ENCODE assay signal across 9 mouse cellular contexts in the genomic region with DNA sequence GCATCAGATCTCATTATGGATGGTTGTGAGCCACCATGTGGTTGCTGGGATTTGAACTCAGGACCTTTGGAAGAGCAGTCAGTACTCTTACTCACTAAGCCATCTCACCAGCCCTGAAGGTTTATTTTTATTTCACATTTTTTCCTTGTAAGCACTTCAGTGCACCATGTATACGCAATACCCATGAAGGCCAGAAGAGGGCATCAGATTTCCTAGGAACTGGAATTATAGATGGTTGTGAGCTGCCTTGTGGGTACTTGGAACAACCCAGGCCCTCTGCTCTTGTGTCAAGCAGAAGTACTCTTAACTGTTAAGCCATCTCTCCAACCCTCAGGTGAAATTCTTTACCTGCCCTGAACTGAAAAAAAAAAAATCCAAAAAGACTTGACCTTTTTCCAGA. TPM values are rescaled to one million over a fixed set of nuclear protein-coding genes. Genes with fewer than 3 reads are reported as not detected.
DNase-seq lines count a peak whose midpoint lies in the region; ATAC-seq and TF ChIP-seq lines count a peak whose summit lies in the region.
"Had no signal": no experiment of that assay in that cellular context is flagged by ENCODE, and none has a peak within 500 bp of the region (broad histone marks: within the 10 kb centered on the region; RNA-seq: fewer than 3 reads in every experiment).

No protein-coding gene starts in this region.

- DNase-seq in ES-CJ7 (ENCODE audit: low read depth, low spot score): peak; percentile 77
- peak; percentile 51 for DNase-seq in c-Kit-positive CD71-positive TER-119-positive erythroid progenitor cells, embryonic 14.5 days (ENCODE audit: low spot score)
- peak; percentile 46 for DNase-seq in lung, postnatal 10 days
- DNase-seq in gastrocnemius, postnatal 14 days: no peak
- DNase-seq in adrenal gland, postnatal 10 days: no peak
- DNase-seq in layer of hippocampus, postnatal 36 days: no peak

- intact Hi-C loops in gastrocnemius, postnatal 14 days (cut with DNase I; ENCODE audit: low total_unique reads): no loop called here

- H3K4me2 ChIP-seq in intestine, postnatal 0 days (replicated peaks; ENCODE audit: low read depth): no peak overlapping the region
- H3K4me2 ChIP-seq in intestine, embryonic 16.5 days (ENCODE audit: low read depth, low read length): no peak overlapping the region
- H3K4me2 ChIP-seq: embryonic facial prominence, embryonic 13.5 days had no signal

- H3K9me3 ChIP-seq in intestine, postnatal 0 days (ENCODE audit: control insufficient read depth): no peaks in the 10 kb centered on the region
- no peaks in the 10 kb centered on the region for H3K9me3 ChIP-seq in intestine, embryonic 16.5 days (ENCODE audit: control insufficient read depth, low read length)
- H3K9me3 ChIP-seq: embryonic facial prominence, embryonic 13.5 days had no signal

- no peak overlapping the region for H3K4me3 ChIP-seq in intestine, postnatal 0 days (ENCODE audit: low read depth, low read length)
- H3K4me3 ChIP-seq in intestine, embryonic 16.5 days (ENCODE audit: low read length): no peak overlapping the region
- H3K4me3 ChIP-seq: embryonic facial prominence, embryonic 13.5 days had no signal

- no peak for ATAC-seq in intestine, postnatal 0 days
- no peak for ATAC-seq in intestine, embryonic 16.5 days

- peak; percentile 69 for TF ChIP-seq CTCF in intestine, postnatal 0 days (IDR thresholded peaks at IDR 0.05; ENCODE audit: low read depth)

- no peak overlapping the region for H3K27ac ChIP-seq in intestine, postnatal 0 days (ENCODE audit: low read depth, low read length)
- no peak overlapping the region for H3K27ac ChIP-seq in intestine, embryonic 16.5 days (ENCODE audit: low read length)

- no peaks in the 10 kb centered on the region for H3K27me3 ChIP-seq in intestine, postnatal 0 days (replicated peaks; ENCODE audit: control insufficient read depth, insufficient read depth, low read length)
- no peaks in the 10 kb centered on the region; the same call in 1 of the 2 replicates for H3K27me3 ChIP-seq in intestine, embryonic 16.5 days (replicated peaks; ENCODE audit: control insufficient read depth, insufficient read depth, low read length)
- H3K27me3 ChIP-seq: embryonic facial prominence, embryonic 13.5 days had no signal

- WGBS in intestine, postnatal 0 days: 70% methylated on average over 1 of the region's 1 CpGs
- WGBS in intestine, embryonic 16.5 days: 41% methylated on average over 1 of the region's 1 CpGs

- no peak overlapping the region for H3K9ac ChIP-seq in intestine, postnatal 0 days (ENCODE audit: low read depth, low read length)
- no peak overlapping the region for H3K9ac ChIP-seq in intestine, embryonic 16.5 days (ENCODE audit: low read depth, low read length)
- H3K9ac ChIP-seq: embryonic facial prominence, embryonic 13.5 days had no signal

- H3K36me3 ChIP-seq in intestine, postnatal 0 days (ENCODE audit: control insufficient read depth, insufficient read depth): no peaks in the 10 kb centered on the region
- H3K36me3 ChIP-seq in intestine, embryonic 16.5 days (ENCODE audit: control insufficient read depth, insufficient read depth, low read length): no peaks in the 10 kb centered on the region
- H3K36me3 ChIP-seq: embryonic facial prominence, embryonic 13.5 days had no signal

- H3K4me1 ChIP-seq in intestine, postnatal 0 days (replicated peaks; ENCODE audit: control insufficient read depth, insufficient read depth, low read length): no peaks in the 10 kb centered on the region
- H3K4me1 ChIP-seq in intestine, embryonic 16.5 days (ENCODE audit: control insufficient read depth, insufficient read depth, low read length): no peaks in the 10 kb centered on the region

RNA-seq across cellular contexts. Expression of a gene that starts 41.8 kb away (rescaled TPM):
- polyA plus RNA-seq in intestine, postnatal 0 days (2015; fragmentation: Nextera tagmentation; extraction: Ambion mirVana): 82.6 and 98.4 TPM in 2 replicates
- 105 and 109 TPM in 2 replicates for polyA plus RNA-seq in intestine, embryonic 16.5 days (2015; fragmentation: Nextera tagmentation; extraction: Ambion mirVana)
- 10 to 100 TPM; 37.9 to 38.3 TPM for total RNA-seq in gastrocnemius, postnatal 14 days (2021)
- 10 to 100 TPM; 72.2 to 81.8 TPM for total RNA-seq in adrenal gland, postnatal 10 days (2021)
- 10 to 100 TPM; 31.1 to 37.6 TPM for total RNA-seq in layer of hippocampus, postnatal 36 days (2021)

RNA-seq across cellular contexts. Expression of a gene that starts 53.1 kb away (rescaled TPM):
- 17.2 and 18.2 TPM in 2 replicates for polyA plus RNA-seq in intestine, postnatal 0 days (2015; fragmentation: Nextera tagmentation; extraction: Ambion mirVana)
- 20.3 and 22.3 TPM in 2 replicates for polyA plus RNA-seq in intestine, embryonic 16.5 days (2015; fragmentation: Nextera tagmentation; extraction: Ambion mirVana)
- 100 to 1,000 TPM; 154 to 161 TPM for total RNA-seq in gastrocnemius, postnatal 14 days (2021)
- total RNA-seq in adrenal gland, postnatal 10 days (2021): 10 to 100 TPM; 54.3 to 71.9 TPM
- 100 to 1,000 TPM; 104 to 110 TPM for total RNA-seq in layer of hippocampus, postnatal 36 days (2021)

RNA-seq across cellular contexts. Expression of a gene that starts 54.0 kb away (rescaled TPM):
- polyA plus RNA-seq in intestine, postnatal 0 days (2015; fragmentation: Nextera tagmentation; extraction: Ambion mirVana): 1.6 and 1.9 TPM in 2 replicates
- polyA plus RNA-seq in intestine, embryonic 16.5 days (2015; fragmentation: Nextera tagmentation; extraction: Ambion mirVana): 5.4 TPM in 2 replicates
- under 1 TPM; 0.11 to 0.29 TPM for total RNA-seq in gastrocnemius, postnatal 14 days (2021)
- 1 to 10 TPM; 1.7 to 2.7 TPM for total RNA-seq in adrenal gland, postnatal 10 days (2021)
- 100 to 1,000 TPM; 216 to 234 TPM for total RNA-seq in layer of hippocampus, postnatal 36 days (2021)

RNA-seq across cellular contexts. Expression of a gene that starts 56.0 kb away (rescaled TPM):
- 0.78 and 0.84 TPM in 2 replicates for polyA plus RNA-seq in intestine, postnatal 0 days (2015; fragmentation: Nextera tagmentation; extraction: Ambion mirVana)
- 1.8 and 2.0 TPM in 2 replicates for polyA plus RNA-seq in intestine, embryonic 16.5 days (2015; fragmentation: Nextera tagmentation; extraction: Ambion mirVana)
- not detected for total RNA-seq in gastrocnemius, postnatal 14 days (2021)
- total RNA-seq in adrenal gland, postnatal 10 days (2021): 10 to 100 TPM; 12.8 to 28.1 TPM
- not detected for total RNA-seq in layer of hippocampus, postnatal 36 days (2021)

Comparison
In these comparisons a context has a peak if more than half of its experiments do, and no peak if none do; other contexts are left out.
1. DNase-seq: peak in ES-CJ7 (single experiment), c-Kit-positive CD71-positive TER-119-positive erythroid progenitor cells, embryonic 14.5 days (single experiment) and lung, postnatal 10 days (single experiment); none in gastrocnemius, postnatal 14 days (single experiment), adrenal gland, postnatal 10 days (single experiment) and layer of hippocampus, postnatal 36 days (0 of 2).
2. RNA of a gene that starts 54.0 kb away (total RNA-seq): 216 to 234 TPM in layer of hippocampus, postnatal 36 days; 1.7 to 2.7 TPM in adrenal gland, postnatal 10 days and 0.11 to 0.29 TPM in gastrocnemius, postnatal 14 days; every median in the first group is over 10 times any median in the second.